Mouse (Mus musculus): Measurements from ENCODE around the gene Bri3bp.
"Not testable (repeated sequence)": the region's sequence is repeated elsewhere in the genome, so short reads cannot be mapped to it uniquely, and the experiment has no call there.

The Bri3bp gene

DNA sequence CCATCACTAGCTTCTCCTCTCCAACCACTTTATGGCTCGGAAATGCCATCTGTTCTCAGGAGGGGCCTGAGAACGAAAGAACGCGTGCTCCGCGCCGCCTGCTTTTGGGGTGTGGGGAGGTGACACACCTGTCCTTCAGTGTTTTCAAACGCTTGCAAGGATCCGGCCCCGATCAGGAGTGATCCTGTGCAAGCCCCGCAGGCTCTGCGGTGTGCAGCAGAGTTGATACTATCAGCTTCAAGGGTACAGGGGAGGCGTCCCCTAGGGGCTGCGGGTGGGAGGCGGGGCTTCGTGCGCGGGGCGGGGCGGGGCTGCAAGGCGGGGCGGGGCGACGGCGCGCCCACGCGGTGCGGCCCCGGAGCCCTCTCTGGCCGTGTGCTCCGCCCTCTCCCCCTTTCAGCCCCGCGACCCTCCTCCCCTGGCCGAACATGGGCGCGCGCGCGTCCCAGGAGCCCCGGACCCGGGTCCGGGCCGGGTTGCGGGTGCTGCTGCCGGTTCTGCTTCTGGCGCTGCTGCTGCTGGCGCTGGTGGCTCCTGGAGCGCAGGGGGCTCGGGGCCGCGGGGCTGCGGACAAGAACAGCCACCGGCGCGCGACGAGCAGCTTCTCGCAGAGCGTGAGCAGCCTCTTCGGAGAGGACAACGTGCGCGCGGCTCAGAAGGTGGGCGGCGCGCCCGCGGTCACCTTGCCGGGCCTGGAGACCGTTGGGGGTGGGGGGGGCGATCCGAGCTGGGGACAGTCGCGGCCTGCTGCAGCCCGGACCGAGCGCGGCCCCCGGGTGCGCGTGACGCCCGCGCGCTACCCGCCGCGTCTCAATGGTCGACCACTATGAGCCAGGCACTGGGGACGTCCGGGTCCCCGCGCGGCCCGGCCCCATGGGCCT is at the start of gene Bri3bp:
TSS of gene Bri3bp (plus strand) at position 335 of the 881 bp plus-strand sequence.
- in situ Hi-C loops (cut with MboI): no loop called here

GRCm38 (mm10) chr5:125391609-125392008 is 49.8 kb upstream of the Bri3bp start:
- in situ Hi-C loops (cut with MboI): no loop called here

GRCm38 (mm10) chr5:125392176-125392575 is 49.2 kb upstream of the Bri3bp start:
- in situ Hi-C loops (cut with MboI): not testable (repeated sequence)

- in situ Hi-C loops (cut with MboI): no loop called here
Measured at GRCm38 (mm10) chr5:125392618-125392976, 48.8 kb upstream of the Bri3bp start.

GRCm38 (mm10) chr5:125392977-125393621 is 48.3 kb upstream of the Bri3bp start:
- in situ Hi-C loops (cut with MboI): no loop called here

GRCm38 (mm10) chr5:125393622-125394603 is 47.5 kb upstream of the Bri3bp start:
- in situ Hi-C loops (cut with MboI): no loop called here

DNA sequence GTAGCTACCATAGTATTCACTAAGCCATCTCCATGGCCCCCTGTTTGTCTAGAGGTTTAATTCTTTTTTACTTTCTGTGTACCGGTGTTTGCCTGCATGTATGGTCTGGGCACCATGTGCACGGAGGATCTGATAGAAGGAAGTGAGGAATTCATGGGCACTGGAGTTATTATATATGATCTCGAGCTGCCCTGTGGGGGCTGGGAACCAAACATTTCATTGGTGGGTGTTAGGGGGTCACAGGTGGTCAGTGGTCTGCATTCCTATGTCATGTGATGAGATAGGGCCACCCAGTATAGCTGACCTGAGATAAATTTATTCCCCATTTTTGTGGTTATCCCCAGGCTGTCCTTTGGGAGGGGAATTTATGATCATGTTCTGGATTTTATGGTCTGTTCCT is 46.4 kb upstream of the Bri3bp start:
- in situ Hi-C loops (cut with MboI): no loop called here

DNA sequence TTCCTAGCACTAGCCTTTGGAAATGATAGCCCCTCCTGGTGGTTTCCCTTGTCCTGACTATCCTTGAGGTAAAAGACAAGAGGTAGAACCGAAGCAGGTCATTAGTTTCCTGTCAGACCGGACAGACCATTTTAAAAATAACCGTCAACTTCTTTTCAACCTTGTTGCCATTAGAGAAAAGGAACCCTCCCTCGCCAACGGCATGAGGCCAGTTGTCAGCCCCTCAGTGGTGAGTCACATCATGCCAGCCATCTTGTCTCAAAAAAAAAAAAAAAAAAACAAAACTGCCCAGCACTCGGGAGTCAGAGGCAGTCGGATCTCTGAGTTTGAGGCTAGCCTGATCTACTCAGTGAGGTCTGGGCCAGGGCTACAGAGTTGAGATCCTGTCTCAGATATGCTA is 40.5 kb upstream of the Bri3bp start:
- in situ Hi-C loops (cut with MboI): no loop called here

- in situ Hi-C loops (cut with MboI): no loop called here
Measured at GRCm38 (mm10) chr5:125402476-125402875, 38.9 kb upstream of the Bri3bp start.

- in situ Hi-C loops (cut with MboI): no loop called here
Measured at GRCm38 (mm10) chr5:125402991-125403390, 38.4 kb upstream of the Bri3bp start.

DNA sequence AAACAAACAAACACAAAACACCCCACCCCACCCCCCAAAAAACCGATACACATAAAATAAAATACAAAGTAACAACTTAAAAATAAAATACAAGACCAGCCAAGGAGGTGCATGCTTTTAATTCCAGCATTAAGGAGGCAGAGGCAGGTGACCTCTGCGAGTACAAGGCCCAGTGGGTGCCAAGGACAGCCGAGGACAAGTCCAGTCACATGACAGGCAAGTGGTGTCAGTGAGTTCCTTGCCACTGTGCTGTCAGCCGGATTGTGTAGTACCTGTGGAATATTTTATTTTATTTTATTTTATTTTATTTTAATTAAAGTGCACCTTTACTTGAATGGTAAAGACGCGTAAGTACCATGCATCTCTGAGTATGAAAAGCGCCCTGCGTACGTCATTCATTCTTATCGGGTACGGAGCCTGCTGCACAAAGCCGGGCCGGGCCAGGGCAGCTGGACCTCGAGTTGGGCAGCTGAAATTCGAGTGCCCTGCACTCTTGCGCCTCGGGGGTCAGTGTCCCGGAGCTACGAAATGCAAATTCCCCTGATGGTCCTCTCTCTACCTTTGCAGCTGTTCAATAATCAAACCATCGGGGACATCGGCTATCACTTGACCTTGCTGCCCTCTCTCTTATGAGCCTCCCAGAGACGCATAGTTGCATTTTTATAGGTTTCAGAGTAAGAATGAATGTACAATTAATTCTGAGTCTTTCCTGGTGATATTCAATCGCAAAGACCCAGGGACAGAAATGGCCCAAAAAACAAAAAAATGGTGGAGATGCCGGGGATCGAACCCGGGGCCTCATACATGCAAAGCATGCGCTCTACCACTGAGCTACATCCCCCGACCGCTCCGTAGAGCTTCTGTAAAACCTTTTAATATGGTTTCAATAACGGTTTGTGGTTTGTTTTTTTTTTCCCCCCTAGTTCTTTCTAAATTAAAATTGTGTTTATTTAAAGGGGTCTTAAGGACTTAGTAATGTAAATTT is 37.6 kb upstream of the Bri3bp start:
- in situ Hi-C loops (cut with MboI): no loop called here

DNA sequence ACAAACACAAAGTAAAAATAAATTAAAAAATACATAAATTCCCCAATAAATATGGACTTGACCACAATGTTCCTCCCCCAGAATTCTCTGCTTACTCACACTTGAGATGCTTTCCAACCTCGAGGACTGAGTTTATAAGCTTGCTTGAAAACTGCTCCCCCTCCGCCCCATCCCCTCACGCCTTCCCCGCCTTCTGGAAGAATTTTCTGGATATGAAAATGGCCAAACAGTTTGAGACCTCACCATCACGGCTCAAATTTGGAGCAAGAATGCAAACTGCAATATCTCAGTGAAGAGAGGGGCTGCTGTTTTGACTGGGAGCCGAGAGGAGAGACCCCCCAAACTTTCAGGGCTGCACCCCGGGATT is 36.8 kb upstream of the Bri3bp start:
- in situ Hi-C loops (cut with MboI): no loop called here

DNA sequence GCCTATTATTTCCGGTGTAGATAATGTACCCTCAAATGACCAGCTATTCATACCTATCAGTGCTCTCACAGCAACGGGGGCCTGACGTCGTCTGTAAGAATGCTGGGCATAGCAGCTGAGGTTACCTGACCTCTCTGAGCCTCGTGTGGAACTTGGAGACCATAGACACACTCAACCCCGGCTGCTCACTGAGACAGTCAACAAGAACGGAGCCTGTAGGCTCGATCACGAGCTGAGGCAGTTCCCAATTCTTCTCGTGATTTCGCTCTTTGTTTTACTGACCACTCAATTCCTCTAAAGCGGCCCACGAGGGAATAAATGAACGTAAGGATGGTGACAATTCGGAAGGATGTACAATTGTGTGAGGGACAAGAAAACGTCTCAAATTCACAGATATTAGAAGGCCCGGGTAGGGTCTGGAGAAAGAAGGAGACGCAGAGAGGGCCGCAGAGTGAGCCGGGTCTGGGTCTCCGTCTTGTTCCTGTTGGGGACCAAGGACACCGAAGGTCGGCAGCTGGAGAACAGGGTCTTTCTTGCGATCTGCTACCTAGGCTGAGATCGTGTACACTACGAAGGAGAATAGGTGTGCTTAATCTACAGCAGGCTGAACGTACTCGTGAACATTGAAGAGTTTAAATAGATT is 36.3 kb upstream of the Bri3bp start:
- in situ Hi-C loops (cut with MboI): no loop called here

GRCm38 (mm10) chr5:125405546-125406248 is 35.7 kb upstream of the Bri3bp start:
- in situ Hi-C loops (cut with MboI): no loop called here

DNA sequence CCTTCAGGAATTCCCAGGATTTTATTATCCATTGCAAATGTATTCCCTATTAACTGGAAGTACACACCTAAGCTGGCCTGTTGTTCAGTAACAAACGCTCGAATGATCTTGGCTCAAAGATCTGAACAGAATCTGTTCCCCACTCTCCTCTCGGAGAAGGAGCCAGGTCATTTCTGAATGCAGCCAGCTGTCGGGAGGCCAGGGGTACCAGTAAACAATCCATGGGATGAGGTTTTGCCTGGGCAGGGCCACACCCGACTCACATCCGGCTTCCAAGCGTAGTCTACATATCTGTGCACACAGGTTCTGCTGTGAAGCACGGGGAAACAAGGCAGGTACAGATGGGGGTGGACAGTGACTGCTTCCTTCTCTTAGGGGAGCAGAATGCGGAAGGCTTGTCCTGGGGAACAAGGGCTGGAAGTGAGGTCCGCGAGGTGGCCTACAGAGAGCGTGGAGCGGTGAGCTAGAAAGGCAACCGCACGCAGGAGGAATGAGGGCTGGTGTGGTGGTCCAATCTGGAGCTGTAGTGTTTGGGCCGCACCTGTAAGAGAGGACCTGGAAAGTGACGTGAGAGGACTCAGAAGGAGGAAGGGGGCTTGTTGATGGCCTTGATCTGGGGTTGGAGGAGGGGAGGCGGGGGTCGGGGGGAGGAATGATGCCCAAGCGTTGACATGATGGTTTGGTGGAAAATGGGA is 34.9 kb upstream of the Bri3bp start:
- in situ Hi-C loops (cut with MboI): no loop called here

GRCm38 (mm10) chr5:125407020-125407830 is 34.1 kb upstream of the Bri3bp start:
- in situ Hi-C loops (cut with MboI): no loop called here

GRCm38 (mm10) chr5:125407910-125408575 is 33.3 kb upstream of the Bri3bp start:
- in situ Hi-C loops (cut with MboI): no loop called here

- in situ Hi-C loops (cut with MboI): no loop called here
Measured at GRCm38 (mm10) chr5:125408842-125409241, 32.5 kb upstream of the Bri3bp start.

All from mature B cell (primary cell).